ENCODE assay signal across 24 mouse cellular contexts in genomic region chr5:115667894-115668293, GRCm38 (mm10). TPM values are rescaled to one million over a fixed set of nuclear protein-coding genes. Genes with fewer than 3 reads are reported as not detected.
DNase-seq lines count a peak whose midpoint lies in the region; ATAC-seq and TF ChIP-seq lines count a peak whose summit lies in the region.
"Had no signal": no experiment of that assay in that cellular context is flagged by ENCODE, and none has a peak within 500 bp of the region (broad histone marks: within the 10 kb centered on the region; RNA-seq: fewer than 3 reads in every experiment).

No protein-coding gene starts in this region.

- no peak overlapping the region for H3K9ac ChIP-seq in forebrain, embryonic 12.5 days
- no peak overlapping the region for H3K9ac ChIP-seq in lung, embryonic 14.5 days
- no peak overlapping the region for H3K9ac ChIP-seq in stomach, postnatal 0 days (ENCODE audit: low read length)
- H3K9ac ChIP-seq: forebrain, embryonic 15.5 days; hindbrain, embryonic 12.5 days; limb, embryonic 13.5 days; liver, embryonic 13.5 days had no signal

- ATAC-seq in forebrain, embryonic 12.5 days (ENCODE audit: low FRiP score): no peak
- ATAC-seq in lung, embryonic 14.5 days (ENCODE audit: insufficient read depth): peak; percentile 52; the same call in 1 of the 2 replicates
- ATAC-seq in stomach, postnatal 0 days (ENCODE audit: low FRiP score, low TSS enrichment): no peak
- ATAC-seq: activated CD4-positive, CD25-positive, alpha-beta regulatory T cell, adult 4 months; forebrain, embryonic 15.5 days; hindbrain, postnatal 0 days; intestine, embryonic 16.5 days; midbrain, embryonic 16.5 days had no signal

- no peaks in the 10 kb centered on the region for H3K36me3 ChIP-seq in forebrain, embryonic 10.5 days (replicated peaks)
- H3K36me3 ChIP-seq in forebrain, embryonic 12.5 days (replicated peaks): no peaks in the 10 kb centered on the region; the same call in 1 of the 2 replicates
- no peaks in the 10 kb centered on the region for H3K36me3 ChIP-seq in lung, embryonic 14.5 days (ENCODE audit: insufficient read depth)
- no peaks in the 10 kb centered on the region for H3K36me3 ChIP-seq in stomach, postnatal 0 days (ENCODE audit: control insufficient read depth, insufficient read depth, low read length)
- H3K36me3 ChIP-seq: forebrain, embryonic 15.5 days; hindbrain, embryonic 12.5 days; limb, embryonic 13.5 days; liver, embryonic 13.5 days had no signal

- TF ChIP-seq CTCF in lung, embryonic 14.5 days (IDR thresholded peaks at IDR 0.05; ENCODE audit: low read depth): no peak
- TF ChIP-seq CTCF in brain, embryonic 14.5 days (IDR thresholded peaks at IDR 0.05; ENCODE audit: borderline replicate concordance, extremely low read depth, insufficient read depth, insufficient read length): no peak
- TF ChIP-seq CTCF in stomach, postnatal 0 days (IDR thresholded peaks at IDR 0.05; ENCODE audit: low read depth): no peak

- intact Hi-C loops in gastrocnemius, postnatal 36 days (cut with DNase I): no loop called here

- H3K27me3 ChIP-seq in forebrain, embryonic 10.5 days (ENCODE audit: poor library complexity, severe bottlenecking): no peaks in the 10 kb centered on the region; the same call in 1 of the 2 replicates
- H3K27me3 ChIP-seq in forebrain, embryonic 12.5 days: peaks cover 7% of the 10 kb centered on the region; the same call in 1 of the 2 replicates
- no peaks in the 10 kb centered on the region for H3K27me3 ChIP-seq in lung, embryonic 14.5 days (ENCODE audit: insufficient read depth, low read length)
- H3K27me3 ChIP-seq in stomach, postnatal 0 days (ENCODE audit: control insufficient read depth, insufficient read depth, low read length): no peaks in the 10 kb centered on the region
- H3K27me3 ChIP-seq: forebrain, embryonic 15.5 days; hindbrain, embryonic 12.5 days had no signal

- peak overlapping the region; percentile 66 for H3K27ac ChIP-seq in forebrain, embryonic 10.5 days
- no peak overlapping the region for H3K27ac ChIP-seq in forebrain, embryonic 12.5 days
- H3K27ac ChIP-seq in lung, embryonic 14.5 days (ENCODE audit: low read depth): no peak overlapping the region
- no peak overlapping the region for H3K27ac ChIP-seq in stomach, postnatal 0 days (replicated peaks)
- H3K27ac ChIP-seq: forebrain, embryonic 15.5 days; heart, adult 2 months; hindbrain, embryonic 12.5 days; limb, embryonic 13.5 days; liver, embryonic 13.5 days had no signal

- H3K4me2 ChIP-seq in forebrain, embryonic 12.5 days: no peak overlapping the region
- no peak overlapping the region for H3K4me2 ChIP-seq in lung, embryonic 14.5 days
- no peak overlapping the region for H3K4me2 ChIP-seq in stomach, postnatal 0 days (replicated peaks; ENCODE audit: low read depth)
- H3K4me2 ChIP-seq: forebrain, embryonic 15.5 days; hindbrain, embryonic 12.5 days; limb, embryonic 13.5 days; liver, embryonic 13.5 days had no signal

- TF ChIP-seq EP300 in stomach, postnatal 0 days (optimal IDR thresholded peaks at IDR 0.05): no peak

- peaks cover 52% of the 10 kb centered on the region for H3K4me1 ChIP-seq in forebrain, embryonic 10.5 days
- peaks cover 16% of the 10 kb centered on the region for H3K4me1 ChIP-seq in forebrain, embryonic 12.5 days
- no peaks in the 10 kb centered on the region for H3K4me1 ChIP-seq in lung, embryonic 14.5 days (ENCODE audit: insufficient read depth)
- no peaks in the 10 kb centered on the region for H3K4me1 ChIP-seq in stomach, postnatal 0 days (replicated peaks; ENCODE audit: control insufficient read depth, insufficient read depth)
- H3K4me1 ChIP-seq: limb, embryonic 13.5 days; liver, embryonic 13.5 days had no signal

- H3K9me3 ChIP-seq in forebrain, embryonic 10.5 days: no peaks in the 10 kb centered on the region
- H3K9me3 ChIP-seq in forebrain, embryonic 12.5 days: no peaks in the 10 kb centered on the region
- no peaks in the 10 kb centered on the region for H3K9me3 ChIP-seq in lung, embryonic 14.5 days (ENCODE audit: low read depth, low read length)
- H3K9me3 ChIP-seq in stomach, postnatal 0 days (ENCODE audit: control insufficient read depth, low read length): no peaks in the 10 kb centered on the region
- H3K9me3 ChIP-seq: forebrain, embryonic 15.5 days; hindbrain, embryonic 12.5 days; limb, embryonic 13.5 days had no signal

- no peak for TF ChIP-seq POLR2A in brain, embryonic 14.5 days (IDR thresholded peaks at IDR 0.05; ENCODE audit: borderline replicate concordance, extremely low read depth, insufficient read depth, insufficient read length, poor library complexity, severe bottlenecking)

- no peak overlapping the region for H3K4me3 ChIP-seq in forebrain, embryonic 10.5 days
- no peak overlapping the region for H3K4me3 ChIP-seq in forebrain, embryonic 12.5 days (replicated peaks)
- no peak overlapping the region for H3K4me3 ChIP-seq in lung, embryonic 14.5 days (ENCODE audit: low read depth, low read length)
- no peak overlapping the region for H3K4me3 ChIP-seq in stomach, postnatal 0 days (ENCODE audit: low read depth, low read length)
- H3K4me3 ChIP-seq: forebrain, embryonic 15.5 days; heart, adult 2 months; hindbrain, embryonic 12.5 days; limb, embryonic 13.5 days; liver, embryonic 13.5 days had no signal

- WGBS in forebrain, embryonic 10.5 days: 5% methylated on average over 7 of the region's 7 CpGs
- WGBS in forebrain, embryonic 12.5 days: 8% methylated on average over 7 of the region's 7 CpGs
- 7% methylated on average over 7 of the region's 7 CpGs for WGBS in lung, embryonic 14.5 days
- 19% methylated on average over 7 of the region's 7 CpGs for WGBS in stomach, postnatal 0 days

- no peak for DNase-seq in forebrain, embryonic 10.5 days (ENCODE audit: extremely low spot score, low spot score)
- no peak for DNase-seq in lung, embryonic 14.5 days
- no peak for DNase-seq in lung, postnatal 25 days (ENCODE audit: low spot score)
- DNase-seq in brain, embryonic 14.5 days (ENCODE audit: low read depth): peak; percentile 18
- peak; percentile 12 for DNase-seq in stomach, postnatal 0 days (ENCODE audit: low spot score)
- no peak for DNase-seq in gastrocnemius, postnatal 36 days
- DNase-seq in cerebellum, adult 11 months: no peak
- DNase-seq: adrenal gland, adult 2 months; cerebellum, adult 11-12 months; cerebellum, adult 9-11 months; gastrocnemius, postnatal 25 days; heart, adult 2 months; liver, embryonic 13.5 days; lung, adult 18-20 months; lung, postnatal 10 days; right cerebral cortex, postnatal 4 days had no signal

RNA-seq across cellular contexts. Expression of gene Rab35, which starts 36.2 kb away (rescaled TPM):
- polyA plus RNA-seq in forebrain, embryonic 10.5 days (2016; fragmentation: Nextera tagmentation; extraction: Ambion mirVana): 11.2 and 12.4 TPM in 2 replicates
- polyA plus RNA-seq in forebrain, embryonic 12.5 days (2016; fragmentation: Nextera tagmentation; extraction: Ambion mirVana): 16.1 and 16.7 TPM in 2 replicates
- 18.8 and 19.9 TPM in 2 replicates for polyA plus RNA-seq in lung, embryonic 14.5 days (2014; fragmentation: Nextera tagmentation; extraction: Ambion mirVana)
- 96.7 and 102 TPM in 2 replicates for polyA plus RNA-seq in brain, embryonic 14.5 days (2012; rRNA removed)
- polyA plus RNA-seq in stomach, postnatal 0 days (2015; fragmentation: Nextera tagmentation; extraction: Ambion mirVana): 20.0 and 20.3 TPM in 2 replicates
- 10 to 100 TPM; 31.8 to 32.8 TPM for total RNA-seq in gastrocnemius, postnatal 36 days (2021)

Comparison
In these comparisons a context has a peak if more than half of its experiments do, and no peak if none do; other contexts are left out.
1. DNase-seq: peak in brain, embryonic 14.5 days (single experiment) and stomach, postnatal 0 days (single experiment); none in forebrain, embryonic 10.5 days (single experiment), lung, embryonic 14.5 days (single experiment), lung, postnatal 25 days (single experiment), gastrocnemius, postnatal 36 days (0 of 2) and cerebellum, adult 11 months (single experiment).